In genomic region chr12:76417433-76417854, GRCm38 (mm10) we compare ENCODE assay signal across 10 mouse cellular contexts. TPM values are rescaled to one million over a fixed set of nuclear protein-coding genes. Genes with fewer than 3 reads are reported as not detected.
DNase-seq lines count a peak whose midpoint lies in the region; ATAC-seq and TF ChIP-seq lines count a peak whose summit lies in the region.
"Had no signal": no experiment of that assay in that cellular context is flagged by ENCODE, and none has a peak within 500 bp of the region (broad histone marks: within the 10 kb centered on the region; RNA-seq: fewer than 3 reads in every experiment).

TSS of gene Ppp1r36 (plus strand) at chr12:76417538.

- peak within 1 kb of the TSS; percentile 52 for H3K4me3 ChIP-seq in heart, embryonic 12.5 days
- peak within 1 kb of the TSS; percentile 33 for H3K4me3 ChIP-seq in kidney, postnatal 0 days (replicated peaks; ENCODE audit: low read depth, low read length)
- H3K4me3 ChIP-seq in stomach, postnatal 0 days (ENCODE audit: low read depth, low read length) = peak within 1 kb of the TSS; percentile 38

- peak; percentile 81 for ATAC-seq in heart, embryonic 12.5 days (ENCODE audit: insufficient number of reproducible peaks, low FRiP score)
- ATAC-seq in kidney, postnatal 0 days (replicated peaks; ENCODE audit: low FRiP score, low read depth) = peak; percentile 79
- peak; percentile 84 for ATAC-seq in stomach, postnatal 0 days (ENCODE audit: low FRiP score, low TSS enrichment)
- ATAC-seq in cerebellum, adult (ENCODE audit: insufficient number of reproducible peaks, low FRiP score, low TSS enrichment) = no peak
- ATAC-seq: Patski had no signal

- H3K27ac ChIP-seq in heart, embryonic 12.5 days (ENCODE audit: poor library complexity, severe bottlenecking) = peak within 1 kb of the TSS; percentile 3; the same call in 1 of the 2 replicates
- no peak within 1 kb of the TSS for H3K27ac ChIP-seq in kidney, postnatal 0 days
- 0 out of 2 replicates have a peak within 1 kb of the TSS, but pooled peaks have one; percentile 30 for H3K27ac ChIP-seq in stomach, postnatal 0 days (replicated peaks)

- no peaks in the 10 kb centered on the region for H3K36me3 ChIP-seq in heart, embryonic 12.5 days
- no peaks in the 10 kb centered on the region for H3K36me3 ChIP-seq in kidney, postnatal 0 days (ENCODE audit: insufficient read depth, low read length)
- no peaks in the 10 kb centered on the region for H3K36me3 ChIP-seq in stomach, postnatal 0 days (ENCODE audit: control insufficient read depth, insufficient read depth, low read length)

- H3K9me3 ChIP-seq in heart, embryonic 12.5 days (replicated peaks) = peaks cover 3% of the 10 kb centered on the region; the same call in 1 of the 2 replicates
- no peaks in the 10 kb centered on the region for H3K9me3 ChIP-seq in kidney, postnatal 0 days (replicated peaks; ENCODE audit: low read length)
- no peaks in the 10 kb centered on the region for H3K9me3 ChIP-seq in stomach, postnatal 0 days (ENCODE audit: control insufficient read depth, low read length)

- peak within 1 kb of the TSS; percentile 82 for H3K4me2 ChIP-seq in heart, embryonic 12.5 days
- H3K4me2 ChIP-seq in kidney, postnatal 0 days (ENCODE audit: low read length) = peak within 1 kb of the TSS; percentile 60
- peak within 1 kb of the TSS; percentile 77 for H3K4me2 ChIP-seq in stomach, postnatal 0 days (replicated peaks; ENCODE audit: low read depth)

- H3K4me1 ChIP-seq in heart, embryonic 12.5 days (replicated peaks) = peaks cover 5% of the 10 kb centered on the region; the same call in 1 of the 2 replicates
- H3K4me1 ChIP-seq in kidney, postnatal 0 days (replicated peaks; ENCODE audit: insufficient read depth, low read length) = 0 out of 2 replicates have a peak, but pooled peaks cover 5% of the 10 kb centered on the region
- H3K4me1 ChIP-seq in stomach, postnatal 0 days (replicated peaks; ENCODE audit: control insufficient read depth, insufficient read depth) = no peaks in the 10 kb centered on the region

- WGBS in heart, embryonic 12.5 days = under 1% methylated on average over 37 of the region's 37 CpGs
- WGBS in kidney, postnatal 0 days = 1% methylated on average over 37 of the region's 37 CpGs
- under 1% methylated on average over 37 of the region's 37 CpGs for WGBS in stomach, postnatal 0 days

- TF ChIP-seq EP300 in stomach, postnatal 0 days (optimal IDR thresholded peaks at IDR 0.05) = no peak

- peak; percentile 14 for DNase-seq in thymus, postnatal 14 days
- no peak for DNase-seq in thymus, postnatal 10 days (ENCODE audit: low spot score in 2 of 2)
- peak; percentile 45 for DNase-seq in kidney, postnatal 0 days (ENCODE audit: low spot score)
- DNase-seq in lung, postnatal 36 days = peak; percentile 15
- peak; percentile 58 for DNase-seq in stomach, postnatal 0 days (ENCODE audit: low spot score)
- no peak for DNase-seq in layer of hippocampus, postnatal 25 days (ENCODE audit: extremely low spot score in 1 of 2, low spot score in 1 of 2)

- TF ChIP-seq CTCF in kidney, postnatal 0 days (IDR thresholded peaks at IDR 0.05; ENCODE audit: low read depth) = no peak
- no peak for TF ChIP-seq CTCF in stomach, postnatal 0 days (IDR thresholded peaks at IDR 0.05; ENCODE audit: low read depth)

- peak within 1 kb of the TSS; percentile 59 for H3K9ac ChIP-seq in heart, embryonic 12.5 days
- peak within 1 kb of the TSS; percentile 49 for H3K9ac ChIP-seq in kidney, postnatal 0 days (ENCODE audit: low read depth, low read length)
- H3K9ac ChIP-seq in stomach, postnatal 0 days (ENCODE audit: low read length) = peak within 1 kb of the TSS; percentile 53

- H3K27me3 ChIP-seq in heart, embryonic 12.5 days (replicated peaks) = no peaks in the 10 kb centered on the region
- H3K27me3 ChIP-seq in kidney, postnatal 0 days (ENCODE audit: insufficient read depth, low read length) = no peaks in the 10 kb centered on the region
- no peaks in the 10 kb centered on the region for H3K27me3 ChIP-seq in stomach, postnatal 0 days (ENCODE audit: control insufficient read depth, insufficient read depth, low read length)
- H3K27me3 ChIP-seq: Patski had no signal

RNA-seq across cellular contexts. Expression of gene Ppp1r36, which starts in this region (rescaled TPM):
- polyA plus RNA-seq in heart, embryonic 12.5 days (2016; fragmentation: Nextera tagmentation; extraction: Ambion mirVana) = 2.8 and 3.8 TPM in 2 replicates
- polyA plus RNA-seq in kidney, postnatal 0 days (2015; fragmentation: Nextera tagmentation; extraction: Ambion mirVana) = 7.2 and 7.5 TPM in 2 replicates
- polyA plus RNA-seq in stomach, postnatal 0 days (2015; fragmentation: Nextera tagmentation; extraction: Ambion mirVana) = 3.5 and 4.9 TPM in 2 replicates
- 1 to 10 TPM in 1 of 2 experiments, under 1 TPM in 1; 0.92 to 1.5 TPM for total RNA-seq in layer of hippocampus, postnatal 25 days (2021)
- polyA plus RNA-seq: large intestine, adult 2 months; Patski had no signal

Comparison
In these comparisons a context has a peak if more than half of its experiments do, and no peak if none do; other contexts are left out.
1. DNase-seq: peak in thymus, postnatal 14 days (single experiment), kidney, postnatal 0 days (single experiment), lung, postnatal 36 days (single experiment) and stomach, postnatal 0 days (single experiment); none in thymus, postnatal 10 days (0 of 2) and layer of hippocampus, postnatal 25 days (0 of 2).
2. Peak in every context shown above with its lines, with median percentiles within 50 percentile points of each other: H3K4me2 ChIP-seq, H3K4me3 ChIP-seq and H3K9ac ChIP-seq.